Mouse (Mus musculus) NIH3T3 (cell line): ENCODE measurements around the gene Ube2e1.
"Not testable (repeated sequence)": the region's sequence is repeated elsewhere in the genome, so short reads cannot be mapped to it uniquely, and the experiment has no call there.

Source experiments
- DNase-seq: peaks from one replicate; pipeline ENCODE4 v3.0.0-alpha.2; 2012; ENCODE audit warnings: low read depth

The Ube2e1 gene

GRCm38 (mm10) chr14:18241786-18242185, 89.9 kb downstream of the Ube2e1 start:
- no peak for DNase-seq

GRCm38 (mm10) chr14:18240132-18240531, 91.5 kb downstream of the Ube2e1 start:
- DNase-seq = no peak

- peak; percentile 98 for DNase-seq
Observed at GRCm38 (mm10) chr14:18238750-18239731, 92.6 kb downstream of the Ube2e1 start, which contains the start of gene Nr1d2. TSS of gene Nr1d2 (minus strand) at chr14:18239127.

GRCm38 (mm10) chr14:18238131-18238749, 93.4 kb downstream of the Ube2e1 start:
- DNase-seq = peak; percentile 97

- DNase-seq = no peak
Observed at GRCm38 (mm10) chr14:18237381-18237780, 94.3 kb downstream of the Ube2e1 start.

GRCm38 (mm10) chr14:18236496-18237235, 95.0 kb downstream of the Ube2e1 start:
- DNase-seq = not testable (repeated sequence)

GRCm38 (mm10) chr14:18233981-18234960, 97.4 kb downstream of the Ube2e1 start:
- peak; percentile 72 for DNase-seq

- no peak for DNase-seq
Observed at GRCm38 (mm10) chr14:18233076-18233475, 98.6 kb downstream of the Ube2e1 start.
